Mouse (Mus musculus): ENCODE results near the gene Acat3.

DNA sequence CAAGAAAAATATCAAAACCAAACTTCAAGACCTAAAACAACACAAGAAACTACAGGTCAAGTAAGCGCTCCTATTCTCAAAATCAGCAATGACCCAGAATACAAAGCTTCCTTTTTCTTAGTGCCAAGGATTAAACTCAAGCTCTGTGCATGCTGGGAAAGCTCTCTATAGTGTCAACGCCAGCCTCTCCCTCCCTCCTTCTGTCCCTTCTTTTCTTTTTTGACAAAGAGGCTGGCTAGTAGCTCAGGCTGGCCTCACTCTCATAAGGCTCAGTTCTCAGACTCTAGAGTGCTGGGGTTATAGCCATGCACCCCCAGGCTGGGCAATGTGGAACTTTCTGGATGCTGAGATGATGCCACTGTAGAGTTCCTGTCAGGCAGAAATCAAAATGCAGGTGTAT is 2.3 kb downstream of the Acat3 start:
- TF ChIP-seq CTCF (IDR thresholded peaks at IDR 0.05; ENCODE audit: insufficient read depth, low read depth, low read length) = no peak
- no peak for TF ChIP-seq POLR2A (IDR thresholded peaks at IDR 0.05; ENCODE audit: insufficient read depth, low read depth, low read length)
